ENCODE assay signal across 16 mouse cellular contexts in the genomic region with DNA sequence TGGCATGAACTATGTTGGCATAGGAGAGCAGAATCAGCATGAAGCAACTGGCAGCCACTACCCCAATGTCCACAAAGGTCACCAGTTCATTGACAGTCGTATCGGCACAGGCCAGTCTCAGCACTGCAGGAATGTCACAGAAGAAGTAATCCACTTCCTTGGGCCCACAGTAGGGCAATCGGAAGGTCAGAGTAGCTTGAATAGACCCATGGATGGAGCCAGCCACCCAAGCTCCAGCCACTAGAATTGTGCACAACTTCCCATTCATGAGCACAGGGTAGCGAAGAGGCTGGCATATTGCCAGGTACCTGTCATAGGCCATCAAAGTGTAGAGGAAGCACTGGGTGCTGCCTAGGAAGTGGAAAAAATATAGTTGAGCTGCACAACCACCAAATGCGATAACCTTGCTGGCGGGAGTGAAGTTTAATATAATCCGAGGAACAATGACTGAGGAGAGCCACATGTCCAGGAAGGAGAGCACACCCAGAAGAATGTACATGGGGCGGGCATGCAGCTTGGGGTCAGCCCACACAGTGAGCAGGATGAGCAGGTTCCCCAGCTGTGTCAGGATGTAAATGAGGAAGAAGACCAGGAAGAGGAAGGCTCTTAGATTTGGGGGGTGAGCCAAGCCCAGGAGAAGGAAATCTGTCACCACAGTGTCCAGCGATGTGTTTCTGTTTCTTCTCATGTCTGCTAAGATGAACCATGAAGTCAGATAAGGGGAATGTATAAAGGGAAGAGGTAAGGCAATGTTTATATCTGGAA. TPM values are rescaled to one million over a fixed set of nuclear protein-coding genes. Genes with fewer than 3 reads are reported as not detected.
"Had no signal": no experiment of that assay in that cellular context is flagged by ENCODE, and none has a peak within 500 bp of the region (broad histone marks: within the 10 kb centered on the region; RNA-seq: fewer than 3 reads in every experiment).

No protein-coding gene starts in this region.

RNA-seq across cellular contexts. Expression of gene Olfr1511, which starts 6.9 kb away (rescaled TPM):
- total RNA-seq: layer of hippocampus, adult 18-20 months; layer of hippocampus, postnatal 36 days; left cerebral cortex, adult 8-10 months; left cerebral cortex, postnatal 25 days had no signal
- polyA plus RNA-seq: intestine, embryonic 15.5 days; limb, embryonic 11.5 days; limb, embryonic 15.5 days; liver, embryonic 12.5 days; liver, embryonic 16.5 days; lung, embryonic 14.5 days; macrophage; midbrain, embryonic 14.5 days; stomach, embryonic 14.5 days; urinary bladder, adult 2 months had no signal

RNA-seq across cellular contexts. Expression of gene Olfr1512, which starts 11.3 kb away (rescaled TPM):
- total RNA-seq: layer of hippocampus, adult 18-20 months; layer of hippocampus, postnatal 36 days; left cerebral cortex, adult 8-10 months; left cerebral cortex, postnatal 25 days had no signal
- polyA plus RNA-seq: intestine, embryonic 15.5 days; limb, embryonic 11.5 days; limb, embryonic 15.5 days; liver, embryonic 12.5 days; liver, embryonic 16.5 days; lung, embryonic 14.5 days; macrophage; midbrain, embryonic 10.5 days; midbrain, embryonic 14.5 days; stomach, embryonic 14.5 days; urinary bladder, adult 2 months had no signal

RNA-seq across cellular contexts. Expression of gene Olfr1510, which starts 23.9 kb away (rescaled TPM):
- total RNA-seq: layer of hippocampus, adult 18-20 months; layer of hippocampus, postnatal 36 days; left cerebral cortex, adult 8-10 months; left cerebral cortex, postnatal 25 days had no signal
- polyA plus RNA-seq: intestine, embryonic 15.5 days; limb, embryonic 11.5 days; limb, embryonic 15.5 days; liver, embryonic 12.5 days; liver, embryonic 16.5 days; lung, embryonic 14.5 days; macrophage; midbrain, embryonic 10.5 days; midbrain, embryonic 14.5 days; neural tube, embryonic 13.5 days; stomach, embryonic 14.5 days; urinary bladder, adult 2 months had no signal

RNA-seq across cellular contexts. Expression of gene Olfr1513, which starts 34.1 kb away (rescaled TPM):
- total RNA-seq: layer of hippocampus, adult 18-20 months; layer of hippocampus, postnatal 36 days; left cerebral cortex, adult 8-10 months; left cerebral cortex, postnatal 25 days had no signal
- polyA plus RNA-seq: intestine, embryonic 15.5 days; limb, embryonic 11.5 days; limb, embryonic 15.5 days; liver, embryonic 12.5 days; liver, embryonic 16.5 days; lung, embryonic 14.5 days; macrophage; midbrain, embryonic 10.5 days; midbrain, embryonic 14.5 days; neural tube, embryonic 13.5 days; stomach, embryonic 14.5 days; urinary bladder, adult 2 months had no signal

RNA-seq across cellular contexts. Expression of gene Olfr1509, which starts 52.5 kb away (rescaled TPM):
- total RNA-seq: layer of hippocampus, adult 18-20 months; layer of hippocampus, postnatal 36 days; left cerebral cortex, adult 8-10 months; left cerebral cortex, postnatal 25 days had no signal
- polyA plus RNA-seq: intestine, embryonic 15.5 days; limb, embryonic 11.5 days; limb, embryonic 15.5 days; liver, embryonic 12.5 days; liver, embryonic 16.5 days; lung, embryonic 14.5 days; macrophage; midbrain, embryonic 10.5 days; midbrain, embryonic 14.5 days; neural tube, embryonic 13.5 days; stomach, embryonic 14.5 days; urinary bladder, adult 2 months had no signal
